Mouse (Mus musculus) midbrain, embryonic 15.5 days (tissue): ENCODE results near the gene Itgb7. TPM values are rescaled to one million over a fixed set of nuclear protein-coding genes. Genes with fewer than 3 reads are reported as not detected.

Source experiments
- ATAC-seq: fragments of 200-750 bp; cut with Nextera tagmentation; replicated peaks from 2 replicates; pipeline ENCODE4 v1.8.0; 2017; ENCODE audit warnings: moderate TSS enrichment
- H3K27ac ChIP-seq: fragments of 300-500 bp; sonication (generic); 2 replicates; pipeline ENCODE4 v1.5.1; 2015; ENCODE audit warnings: mild to moderate bottlenecking, inconsistent platforms
- H3K27me3 ChIP-seq: fragments of 300-500 bp; sonication (generic); replicated peaks from 2 replicates; pipeline ENCODE4 v1.6.1; 2015; ENCODE audit warnings: inconsistent platforms
- H3K36me3 ChIP-seq: fragments of 300-500 bp; sonication (generic); replicated peaks from 2 replicates; pipeline ENCODE4 v1.6.1; 2015; ENCODE audit warnings: inconsistent platforms
- H3K4me1 ChIP-seq: fragments of 300-500 bp; sonication (generic); 2 replicates; pipeline ENCODE4 v1.6.1; 2015; ENCODE audit warnings: inconsistent platforms
- H3K4me2 ChIP-seq: fragments of 300-500 bp; sonication (generic); 2 replicates; pipeline ENCODE4 v1.6.1; 2015; ENCODE audit warnings: inconsistent platforms, mild to moderate bottlenecking, moderate library complexity
- H3K4me3 ChIP-seq: fragments of 300-500 bp; sonication (generic); 2 replicates; pipeline ENCODE4 v1.5.1; 2015; ENCODE audit warnings: mild to moderate bottlenecking, inconsistent platforms
- H3K9ac ChIP-seq: fragments of 300-500 bp; sonication (generic); 2 replicates; pipeline ENCODE4 v1.6.1; 2015; ENCODE audit warnings: mild to moderate bottlenecking, inconsistent platforms
- H3K9me3 ChIP-seq: fragments of 300-500 bp; sonication (generic); 2 replicates; pipeline ENCODE4 v1.6.1; 2016; ENCODE audit warnings: inconsistent platforms
- WGBS: fragments of 180-500 bp; shearing (Covaris S2); methylation state at CpG from one replicate; pipeline ENCODE4 v1.1.7; 2015; ENCODE audit warnings: mixed read lengths; 5-methylcytosine and 5-hydroxymethylcytosine counted together
- polyA plus RNA-seq: library from polyadenylated mRNA; unstranded; fragments of >200 nt; fragmentation: Nextera tagmentation; extraction: Ambion mirVana; gene quantifications from 2 replicates; pipeline ENCODE4 v1.2.1, GENCODE M21; 2015

The Itgb7 gene
- polyA plus RNA-seq, 1 experiment from 2014 or later: 0.98 TPM

- Histone ChIP-seq H3K4me1 (no peaks in the 10 kb centered on the region), H3K4me3 (no peak overlapping the region), H3K27ac (no peak overlapping the region), H3K9ac (no peak overlapping the region), H3K4me2 (no peak overlapping the region), H3K36me3 (no peaks in the 10 kb centered on the region), H3K9me3 (no peaks in the 10 kb centered on the region), H3K27me3 (no peaks in the 10 kb centered on the region)
- 78% methylated on average over 9 of the region's 9 CpGs for WGBS
- ATAC-seq: no peak
Observed at GRCm38 (mm10) chr15:102179106-102179505, 52.6 kb downstream of the Itgb7 start.

DNA sequence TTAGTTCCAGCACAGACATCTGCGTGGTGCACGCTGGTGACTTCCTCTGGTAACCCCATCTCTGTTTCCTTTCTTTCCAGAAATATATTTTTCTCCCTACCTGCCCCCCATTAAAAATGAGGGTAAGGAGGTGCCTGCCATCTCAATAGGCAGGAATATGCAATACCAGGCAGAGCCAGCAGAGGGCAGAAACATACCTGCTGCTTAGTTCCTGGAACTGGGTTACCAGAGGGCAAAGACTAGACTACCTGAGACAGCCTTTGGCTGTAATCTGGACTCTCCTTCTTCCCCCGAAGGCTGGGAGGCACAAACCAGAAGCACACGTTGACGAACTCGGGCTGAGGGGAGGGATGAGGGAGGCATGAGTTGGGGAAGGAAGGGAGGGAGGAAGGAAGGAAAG, 53.5 kb downstream of the Itgb7 start:
- Histone ChIP-seq H3K36me3 (no peaks in the 10 kb centered on the region), H3K4me3 (no peak overlapping the region), H3K27me3 (no peaks in the 10 kb centered on the region), H3K9me3 (no peaks in the 10 kb centered on the region), H3K27ac (no peak overlapping the region), H3K4me2 (no peak overlapping the region), H3K4me1 (no peaks in the 10 kb centered on the region), H3K9ac (no peak overlapping the region)
- no peak for ATAC-seq
- 24% methylated on average over 3 of the region's 6 CpGs for WGBS

DNA sequence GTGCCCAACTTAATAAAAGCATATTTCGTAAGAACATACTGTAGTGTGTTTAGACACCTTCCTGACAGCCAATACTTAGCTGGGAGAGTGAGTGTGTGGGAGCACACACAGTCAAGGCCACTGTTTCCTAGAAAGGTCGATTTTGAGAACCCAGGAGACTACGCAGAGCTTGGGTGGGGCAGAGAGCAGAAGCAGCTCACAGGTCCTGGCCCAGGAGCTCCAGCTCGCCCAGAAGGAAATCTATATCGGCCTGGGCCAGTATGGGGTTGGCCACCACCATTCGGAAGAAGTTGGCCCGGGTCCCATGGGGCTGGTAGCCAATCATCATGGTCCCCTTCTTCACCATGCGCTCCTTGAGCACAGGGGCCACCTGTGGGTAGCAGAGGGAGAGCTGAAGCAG, 54.3 kb downstream of the Itgb7 start:
- ATAC-seq: no peak
- no peaks in the 10 kb centered on the region for H3K4me1 ChIP-seq
- no peak overlapping the region for H3K4me3 ChIP-seq
- H3K4me2 ChIP-seq: no peak overlapping the region
- 82% methylated on average over 8 of the region's 8 CpGs for WGBS
- no peaks in the 10 kb centered on the region for H3K27me3 ChIP-seq
- H3K9ac ChIP-seq: no peak overlapping the region
- H3K36me3 ChIP-seq: no peaks in the 10 kb centered on the region
- no peaks in the 10 kb centered on the region for H3K9me3 ChIP-seq
- H3K27ac ChIP-seq: no peak overlapping the region

- no peak for ATAC-seq
- 92% methylated on average over 7 of the region's 7 CpGs for WGBS
- Histone ChIP-seq H3K27ac (no peak overlapping the region), H3K36me3 (no peaks in the 10 kb centered on the region), H3K9me3 (no peaks in the 10 kb centered on the region), H3K4me3 (no peak overlapping the region), H3K4me2 (no peak overlapping the region), H3K4me1 (no peaks in the 10 kb centered on the region), H3K27me3 (no peaks in the 10 kb centered on the region), H3K9ac (no peak overlapping the region)
Observed at GRCm38 (mm10) chr15:102176571-102177316, 55.0 kb downstream of the Itgb7 start.

DNA sequence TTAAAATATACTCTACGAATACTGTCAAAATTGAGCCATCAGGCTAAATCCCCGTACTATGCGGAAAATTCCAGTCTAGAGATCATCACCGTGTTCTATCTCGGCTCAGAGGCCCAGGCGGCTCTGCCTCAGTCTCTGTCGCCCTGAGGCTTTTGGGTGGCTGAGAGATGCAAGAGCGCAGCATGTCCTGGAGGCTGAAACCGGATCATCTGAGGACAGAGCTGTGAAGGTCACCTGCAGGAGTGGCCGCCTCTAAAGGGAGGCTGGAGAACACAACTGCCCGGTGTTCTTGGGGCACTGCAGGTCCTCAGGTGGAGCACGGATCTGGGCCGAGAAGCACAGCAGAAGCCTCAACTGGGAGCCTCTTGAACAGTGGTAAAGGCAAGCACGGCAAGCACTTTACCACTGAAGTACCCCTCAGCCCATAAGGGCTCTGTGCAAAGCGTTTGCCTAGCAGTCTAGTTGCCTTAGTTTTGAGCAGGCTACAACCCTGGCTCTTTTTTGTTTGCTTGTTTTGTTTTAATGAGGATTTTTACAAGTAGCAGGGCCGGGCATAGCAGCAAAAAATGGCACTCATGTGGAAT, 55.9 kb downstream of the Itgb7 start:
- H3K27ac ChIP-seq: no peak overlapping the region
- H3K9ac ChIP-seq: no peak overlapping the region
- no peaks in the 10 kb centered on the region for H3K27me3 ChIP-seq
- no peaks in the 10 kb centered on the region for H3K9me3 ChIP-seq
- H3K4me1 ChIP-seq: no peaks in the 10 kb centered on the region
- no peak overlapping the region for H3K4me2 ChIP-seq
- WGBS: 87% methylated on average over 16 of the region's 16 CpGs
- no peak overlapping the region for H3K4me3 ChIP-seq
- no peaks in the 10 kb centered on the region for H3K36me3 ChIP-seq
- no peak for ATAC-seq

DNA sequence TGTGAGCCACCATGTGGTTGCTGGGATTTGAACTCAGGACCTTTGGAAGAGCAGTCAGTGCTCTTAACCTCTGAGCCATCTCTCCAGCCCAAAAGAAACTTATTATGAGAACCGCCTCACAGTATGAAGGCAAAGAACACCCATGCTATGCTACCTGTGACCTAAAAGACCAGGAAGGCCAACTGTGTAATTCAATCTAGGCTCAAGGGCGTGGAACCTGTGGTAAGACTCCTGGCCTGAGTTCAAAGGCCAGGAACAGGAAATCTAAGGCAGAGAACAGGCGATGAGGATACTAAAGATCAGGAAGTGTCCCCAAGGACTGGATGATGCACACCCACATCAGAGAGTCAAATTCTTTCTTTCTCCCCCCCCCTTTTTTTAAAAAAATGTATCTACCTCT, 58.2 kb downstream of the Itgb7 start:
- Histone ChIP-seq H3K27ac (no peak overlapping the region), H3K27me3 (no peaks in the 10 kb centered on the region), H3K9ac (no peak overlapping the region), H3K9me3 (no peaks in the 10 kb centered on the region), H3K4me2 (no peak overlapping the region), H3K4me3 (no peak overlapping the region), H3K36me3 (no peaks in the 10 kb centered on the region), H3K4me1 (no peaks in the 10 kb centered on the region)
- 97% methylated on average over 3 of the region's 3 CpGs for WGBS
- no peak for ATAC-seq

GRCm38 (mm10) chr15:102169064-102169463, 62.7 kb downstream of the Itgb7 start:
- no peaks in the 10 kb centered on the region for H3K4me1 ChIP-seq
- no peak overlapping the region for H3K9ac ChIP-seq
- no peaks in the 10 kb centered on the region for H3K27me3 ChIP-seq
- no peaks in the 10 kb centered on the region for H3K9me3 ChIP-seq
- no peak for ATAC-seq
- H3K27ac ChIP-seq: no peak overlapping the region
- no peak overlapping the region for H3K4me2 ChIP-seq
- H3K36me3 ChIP-seq: no peaks in the 10 kb centered on the region
- H3K4me3 ChIP-seq: no peak overlapping the region
- WGBS: 70% methylated on average over 2 of the region's 2 CpGs

DNA sequence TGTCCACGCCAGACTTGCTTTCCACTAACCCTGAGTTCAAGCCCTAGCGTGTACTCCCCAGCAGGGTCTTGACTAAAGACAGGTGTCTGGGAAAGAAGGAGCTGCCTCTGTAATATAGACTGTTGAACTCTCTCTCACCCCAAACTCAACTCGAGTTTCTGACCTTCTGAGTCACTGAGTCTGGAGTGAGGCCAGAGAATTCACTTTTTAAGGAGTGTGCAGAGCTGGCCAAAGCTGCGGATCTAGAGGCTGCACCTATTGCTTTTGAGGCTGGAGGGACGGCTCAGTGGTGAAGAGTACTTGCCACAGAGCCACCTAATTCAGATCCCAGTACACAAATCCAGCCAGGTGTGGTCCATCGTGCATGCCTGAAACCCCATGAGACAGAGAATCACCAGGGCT, 64.1 kb downstream of the Itgb7 start:
- H3K27ac ChIP-seq: no peak overlapping the region
- no peaks in the 10 kb centered on the region for H3K9me3 ChIP-seq
- ATAC-seq: no peak
- H3K4me2 ChIP-seq: no peak overlapping the region
- no peaks in the 10 kb centered on the region for H3K27me3 ChIP-seq
- H3K4me3 ChIP-seq: no peak overlapping the region
- H3K4me1 ChIP-seq: no peaks in the 10 kb centered on the region
- no peaks in the 10 kb centered on the region for H3K36me3 ChIP-seq
- WGBS: 68% methylated on average over 6 of the region's 6 CpGs
- no peak overlapping the region for H3K9ac ChIP-seq

Other genes with a start within 250 kb of the Itgb7 start
- gene Krt8, start 227.5 kb downstream of the Itgb7 start, polyA plus RNA-seq: 1.8 and 2.0 TPM in 2 replicates
- 3.3 and 4.4 TPM in 2 replicates for gene Krt18, start 203.8 kb downstream of the Itgb7 start, polyA plus RNA-seq
- gene Eif4b, start 158.2 kb downstream of the Itgb7 start, polyA plus RNA-seq: 87.0 and 89.2 TPM in 2 replicates
- gene Tns2, start 131.5 kb downstream of the Itgb7 start, polyA plus RNA-seq: 8.3 and 12.3 TPM in 2 replicates
- 78.7 and 80.2 TPM in 2 replicates for gene Spryd3, start 95.7 kb downstream of the Itgb7 start, polyA plus RNA-seq
- 2.6 and 4.3 TPM in 2 replicates for gene Igfbp6, start 87.6 kb downstream of the Itgb7 start, polyA plus RNA-seq
- 0.15 TPM in 1 of 2 replicates, not detected in the other for gene Soat2, start 81.4 kb downstream of the Itgb7 start, polyA plus RNA-seq
- gene Zfp740, start 28.7 kb downstream of the Itgb7 start, polyA plus RNA-seq: 59.0 and 64.2 TPM in 2 replicates
- 38.0 and 39.4 TPM in 2 replicates for gene Csad, start 27.2 kb downstream of the Itgb7 start, polyA plus RNA-seq
- gene Rarg, start 25.6 kb upstream of the Itgb7 start, polyA plus RNA-seq: 4.1 and 6.4 TPM in 2 replicates
- 0.10 TPM in 1 of 2 replicates, not detected in the other for gene Gm9918, start 38.6 kb upstream of the Itgb7 start, polyA plus RNA-seq
- gene Mfsd5, start 47.5 kb upstream of the Itgb7 start, polyA plus RNA-seq: 58.5 and 64.0 TPM in 2 replicates
- gene Espl1, start 64.3 kb upstream of the Itgb7 start, polyA plus RNA-seq: 5.5 and 7.5 TPM in 2 replicates
- gene Pfdn5, start 94.2 kb upstream of the Itgb7 start, polyA plus RNA-seq: 450 and 466 TPM in 2 replicates
- 91.8 and 103 TPM in 2 replicates for gene Myg1, start 99.8 kb upstream of the Itgb7 start, polyA plus RNA-seq
- 37.4 and 37.9 TPM in 2 replicates for gene Aaas, start 118.8 kb upstream of the Itgb7 start, polyA plus RNA-seq
- 0.09 and 0.26 TPM in 2 replicates for gene Sp7, start 135.2 kb upstream of the Itgb7 start, polyA plus RNA-seq
- gene Sp1, start 174.2 kb upstream of the Itgb7 start, polyA plus RNA-seq: 3.4 and 4.1 TPM in 2 replicates
- gene Amhr2, start 213.4 kb upstream of the Itgb7 start, polyA plus RNA-seq: 0.30 and 0.34 TPM in 2 replicates
- gene Prr13, start 227.1 kb upstream of the Itgb7 start, polyA plus RNA-seq: 103 and 107 TPM in 2 replicates
- gene Pcbp2, start 238.6 kb upstream of the Itgb7 start, polyA plus RNA-seq: 123 and 126 TPM in 2 replicates